Mouse (Mus musculus): ENCODE data around the gene Tmem178b.

The Tmem178b gene

GRCm38 (mm10) chr6:39917729-39918128, 44.7 kb downstream of the Tmem178b start:
- DNase-seq (ENCODE audit: low spot score in 2 of 2): peak in 1 of 2 experiments; percentile 21

GRCm38 (mm10) chr6:39919011-39919709, 46.1 kb downstream of the Tmem178b start:
- DNase-seq (ENCODE audit: low spot score in 2 of 2): peak in 1 of 2 experiments; percentile 16

GRCm38 (mm10) chr6:39926442-39926841, 53.4 kb downstream of the Tmem178b start:
- DNase-seq (ENCODE audit: low spot score in 2 of 2): no peak

- DNase-seq (ENCODE audit: low spot score in 2 of 2): no peak
Observed at GRCm38 (mm10) chr6:39936590-39936989, 63.5 kb downstream of the Tmem178b start.

- peak; percentile 57 to 65 for DNase-seq (ENCODE audit: low spot score in 2 of 2)
Observed at GRCm38 (mm10) chr6:39940920-39941319, 67.8 kb downstream of the Tmem178b start.

- DNase-seq (ENCODE audit: low spot score in 2 of 2): peak in 1 of 2 experiments; percentile 42
Observed at GRCm38 (mm10) chr6:39944854-39945253, 71.8 kb downstream of the Tmem178b start.

- no peak for DNase-seq (ENCODE audit: low spot score in 2 of 2)
Observed at GRCm38 (mm10) chr6:39945670-39946440, 72.8 kb downstream of the Tmem178b start.

- DNase-seq (ENCODE audit: low spot score in 2 of 2): no peak
Observed at GRCm38 (mm10) chr6:39946601-39947000, 73.5 kb downstream of the Tmem178b start.

- DNase-seq (ENCODE audit: low spot score in 2 of 2): peak in 1 of 2 experiments; percentile 19
Observed at GRCm38 (mm10) chr6:39953951-39954350, 80.9 kb downstream of the Tmem178b start.

GRCm38 (mm10) chr6:39955211-39955610, 82.1 kb downstream of the Tmem178b start:
- DNase-seq (ENCODE audit: low spot score in 2 of 2): no peak

- DNase-seq (ENCODE audit: low spot score in 2 of 2): peak in 1 of 2 experiments; percentile 14
Observed at GRCm38 (mm10) chr6:39964606-39965005, 91.5 kb downstream of the Tmem178b start.

GRCm38 (mm10) chr6:39970281-39970680, 97.2 kb downstream of the Tmem178b start:
- peak in 1 of 2 experiments; percentile 60 for DNase-seq (ENCODE audit: low spot score in 2 of 2)

GRCm38 (mm10) chr6:39978942-39979341, 105.9 kb downstream of the Tmem178b start:
- DNase-seq (ENCODE audit: low spot score in 2 of 2): peak; percentile 45 to 46

- no peak for DNase-seq (ENCODE audit: low spot score in 2 of 2)
Observed at GRCm38 (mm10) chr6:39990772-39991171, 117.7 kb downstream of the Tmem178b start.

- DNase-seq (ENCODE audit: low spot score in 2 of 2): no peak
Observed at GRCm38 (mm10) chr6:39991922-39992321, 118.9 kb downstream of the Tmem178b start.

GRCm38 (mm10) chr6:40006006-40006765, 133.1 kb downstream of the Tmem178b start:
- peak; percentile 51 to 55 for DNase-seq (ENCODE audit: low spot score in 2 of 2)

GRCm38 (mm10) chr6:40008166-40008907, 135.3 kb downstream of the Tmem178b start:
- no peak for DNase-seq (ENCODE audit: low spot score in 2 of 2)

GRCm38 (mm10) chr6:40009718-40010117, 136.6 kb downstream of the Tmem178b start:
- no peak for DNase-seq (ENCODE audit: low spot score in 2 of 2)

GRCm38 (mm10) chr6:40011066-40011465, 138.0 kb downstream of the Tmem178b start:
- DNase-seq (ENCODE audit: low spot score in 2 of 2): no peak

- no peak for DNase-seq (ENCODE audit: low spot score in 2 of 2)
Observed at GRCm38 (mm10) chr6:40011609-40012008, 138.5 kb downstream of the Tmem178b start.

GRCm38 (mm10) chr6:40013407-40013806, 140.3 kb downstream of the Tmem178b start:
- DNase-seq (ENCODE audit: low spot score in 2 of 2): no peak
